Comparison of ENCODE assay signal across 21 mouse cellular contexts in genomic region chr17:69211065-69211464, GRCm38 (mm10).
A peak's percentile ranks its signal among the peaks of the same experiment; 100 is the strongest.
DNase-seq lines count a peak whose midpoint lies in the region; ATAC-seq and TF ChIP-seq lines count a peak whose summit lies in the region.
"Had no signal": no experiment of that assay in that cellular context is flagged by ENCODE, and none has a peak within 500 bp of the region (broad histone marks: within the 10 kb centered on the region; RNA-seq: fewer than 3 reads in every experiment).

No protein-coding gene starts in this region.

- H3K4me1 ChIP-seq in heart, adult 2 months (ENCODE audit: control insufficient read depth, insufficient read depth, low read length), result no peaks in the 10 kb centered on the region
- no peaks in the 10 kb centered on the region; the same call in 1 of the 2 replicates for H3K4me1 ChIP-seq in heart, embryonic 12.5 days (replicated peaks)
- no peaks in the 10 kb centered on the region for H3K4me1 ChIP-seq in lung, embryonic 14.5 days (ENCODE audit: insufficient read depth)
- no peaks in the 10 kb centered on the region for H3K4me1 ChIP-seq in small intestine, adult 2 months (ENCODE audit: control insufficient read depth, insufficient read depth, insufficient read length, low read length)
- H3K4me1 ChIP-seq: embryonic facial prominence, embryonic 15.5 days; limb, embryonic 12.5 days; liver, embryonic 15.5 days had no signal

- no peak overlapping the region for H3K4me3 ChIP-seq in heart, adult 2 months
- H3K4me3 ChIP-seq in heart, embryonic 12.5 days, result no peak overlapping the region
- H3K4me3 ChIP-seq in lung, embryonic 14.5 days (ENCODE audit: low read depth, low read length), result no peak overlapping the region
- no peak overlapping the region for H3K4me3 ChIP-seq in small intestine, adult 2 months (ENCODE audit: low read depth, low read length)
- H3K4me3 ChIP-seq: embryonic facial prominence, embryonic 15.5 days; hindbrain, embryonic 10.5 days; limb, embryonic 12.5 days; liver, embryonic 15.5 days had no signal

- intact Hi-C loops in heart, adult 2 months (cut with DNase I), result no loop called here

- H3K79me2 ChIP-seq in heart, adult 2 months (replicated peaks; ENCODE audit: control insufficient read depth, insufficient read depth, low read length), result no peaks in the 10 kb centered on the region

- no peak for TF ChIP-seq POLR2A in heart, adult 2 months (IDR thresholded peaks at IDR 0.05; ENCODE audit: insufficient read depth, low read depth, low read length)
- TF ChIP-seq POLR2A in small intestine, adult 2 months (IDR thresholded peaks at IDR 0.05; ENCODE audit: low read depth, low read length), result no peak

- peak; percentile 32 for TF ChIP-seq CTCF in heart, adult 2 months (IDR thresholded peaks at IDR 0.05)
- 0 out of 2 replicates have a peak, but pooled peaks have one; percentile 32 for TF ChIP-seq CTCF in lung, embryonic 14.5 days (IDR thresholded peaks at IDR 0.05; ENCODE audit: low read depth)
- TF ChIP-seq CTCF in small intestine, adult 2 months (IDR thresholded peaks at IDR 0.05; ENCODE audit: extremely low read depth, insufficient read length, insufficient replicate concordance, low read depth, low read length), result peak; percentile 15; the same call in 1 of the 2 replicates

- H3K9me3 ChIP-seq in heart, embryonic 12.5 days (replicated peaks), result 0 out of 2 replicates have a peak, but pooled peaks cover 4% of the 10 kb centered on the region
- H3K9me3 ChIP-seq in lung, embryonic 14.5 days (ENCODE audit: low read depth, low read length), result no peaks in the 10 kb centered on the region; the same call in 1 of the 2 replicates
- H3K9me3 ChIP-seq: embryonic facial prominence, embryonic 15.5 days; limb, embryonic 12.5 days; liver, embryonic 15.5 days had no signal

- H3K9ac ChIP-seq in heart, adult 2 months (ENCODE audit: low read depth, low read length), result no peak overlapping the region
- H3K9ac ChIP-seq in heart, embryonic 12.5 days, result no peak overlapping the region
- H3K9ac ChIP-seq in lung, embryonic 14.5 days, result no peak overlapping the region
- H3K9ac ChIP-seq: embryonic facial prominence, embryonic 15.5 days; limb, embryonic 12.5 days; liver, embryonic 15.5 days had no signal

- H3K36me3 ChIP-seq in heart, adult 2 months (ENCODE audit: control insufficient read depth, insufficient read depth, low read length), result no peaks in the 10 kb centered on the region
- peaks cover 56% of the 10 kb centered on the region for H3K36me3 ChIP-seq in heart, embryonic 12.5 days
- H3K36me3 ChIP-seq in lung, embryonic 14.5 days (ENCODE audit: insufficient read depth), result peaks cover 21% of the 10 kb centered on the region
- peaks cover 50% of the 10 kb centered on the region for H3K36me3 ChIP-seq in small intestine, adult 2 months (ENCODE audit: control insufficient read depth, insufficient read depth, low read length)
- H3K36me3 ChIP-seq: liver, embryonic 15.5 days had no signal

- H3K4me2 ChIP-seq in heart, embryonic 12.5 days, result no peak overlapping the region
- no peak overlapping the region for H3K4me2 ChIP-seq in lung, embryonic 14.5 days
- H3K4me2 ChIP-seq: embryonic facial prominence, embryonic 15.5 days; limb, embryonic 12.5 days; liver, embryonic 15.5 days had no signal

- no peak for TF ChIP-seq EP300 in heart, adult 2 months (IDR thresholded peaks at IDR 0.05; ENCODE audit: insufficient read depth, low read depth, low read length)

- no peak for DNase-seq in heart, adult 2 months
- no peak for DNase-seq in lung, embryonic 14.5 days
- DNase-seq in lung, postnatal 10 days, result no peak
- peak; percentile 23 for DNase-seq in ES-CJ7 (ENCODE audit: low read depth, low spot score)
- no peak for DNase-seq in urinary bladder, postnatal 14 days (ENCODE audit: low spot score)
- DNase-seq: adrenal gland, adult 8-10 months; cerebellum, postnatal 25 days; gastrocnemius, postnatal 14 days; kidney, adult 8-10 months; kidney, postnatal 25 days; lung, postnatal 36 days; retina, postnatal 1 day; right cerebral cortex, postnatal 4 days; thymus, postnatal 14 days had no signal

- no peak overlapping the region for H3K27ac ChIP-seq in heart, adult 2 months
- no peak overlapping the region for H3K27ac ChIP-seq in heart, embryonic 12.5 days (ENCODE audit: poor library complexity, severe bottlenecking)
- no peak overlapping the region for H3K27ac ChIP-seq in lung, embryonic 14.5 days (ENCODE audit: low read depth)
- H3K27ac ChIP-seq in small intestine, adult 2 months (ENCODE audit: insufficient read depth, low read depth, low read length), result no peak overlapping the region
- H3K27ac ChIP-seq: embryonic facial prominence, embryonic 15.5 days; hindbrain, embryonic 10.5 days; limb, embryonic 12.5 days; liver, embryonic 15.5 days had no signal

- no peaks in the 10 kb centered on the region for H3K27me3 ChIP-seq in heart, adult 2 months (ENCODE audit: control insufficient read depth, insufficient read depth, low read length)
- H3K27me3 ChIP-seq in heart, embryonic 12.5 days (replicated peaks), result no peaks in the 10 kb centered on the region
- H3K27me3 ChIP-seq in lung, embryonic 14.5 days (ENCODE audit: insufficient read depth, low read length), result no peaks in the 10 kb centered on the region
- H3K27me3 ChIP-seq in small intestine, adult 2 months (ENCODE audit: control insufficient read depth, insufficient read depth, low read length), result no peaks in the 10 kb centered on the region
- H3K27me3 ChIP-seq: embryonic facial prominence, embryonic 15.5 days; limb, embryonic 12.5 days; liver, embryonic 15.5 days had no signal

- no peak for ATAC-seq in heart, embryonic 12.5 days (ENCODE audit: insufficient number of reproducible peaks, low FRiP score)
- no peak for ATAC-seq in lung, embryonic 14.5 days (ENCODE audit: insufficient read depth)
- no peak for ATAC-seq in megakaryocyte, adult 5-6 weeks (ENCODE audit: poor library complexity, severe bottlenecking)
